Mouse (Mus musculus): ENCODE measurements at regions not wholly inside any gene's neighbourhood (a gene's known extent, or its start where the extent isn't known, plus 50 kb on each side); places are given as distances from the start of the nearest gene placed in this dataset.

- TF ChIP-seq CTCF (IDR thresholded peaks at IDR 0.05; ENCODE audit: low read depth, low read length) (no peak), TAL1 (conservative IDR thresholded peaks at IDR 0.05; ENCODE audit: low read depth, low read length) (no peak), GATA1 (IDR thresholded peaks at IDR 0.05; ENCODE audit: borderline replicate concordance, low read length) (no peak), POLR2AphosphoS5 (IDR thresholded peaks at IDR 0.05; ENCODE audit: insufficient replicate concordance, low read depth, low read length) (no peak)
Measured at GRCm38 (mm10) chr5:54291940-54292339, 293.6 kb downstream of the Stim2 start.

Measured in G1E (cell line).